8 mouse cellular contexts compared by ENCODE assay signal in genomic region chr11:50026521-50027090, GRCm38 (mm10). TPM values are rescaled to one million over a fixed set of nuclear protein-coding genes. Genes with fewer than 3 reads are reported as not detected.
A peak's percentile ranks its signal among the peaks of the same experiment; 100 is the strongest.
DNase-seq lines count a peak whose midpoint lies in the region; ATAC-seq and TF ChIP-seq lines count a peak whose summit lies in the region.

No protein-coding gene starts in this region.

- peak overlapping the region; percentile 95 for H3K4me2 ChIP-seq in intestine, postnatal 0 days (replicated peaks; ENCODE audit: low read depth)
- peak overlapping the region; percentile 57 for H3K4me2 ChIP-seq in midbrain, embryonic 15.5 days

- DNase-seq in heart, adult 2 months = peak in 1 of 2 experiments; percentile 7
- DNase-seq in heart, postnatal 25 days (ENCODE audit: low spot score) = no peak
- DNase-seq in forebrain, embryonic 10.5 days (ENCODE audit: extremely low spot score, low spot score) = no peak
- no peak for DNase-seq in left cerebral cortex, postnatal 36 days (ENCODE audit: low spot score in 2 of 2)
- DNase-seq in kidney, adult 11 months = no peak
- DNase-seq in gastrocnemius, adult 8-10 months (ENCODE audit: low spot score in 2 of 2) = no peak

- H3K27me3 ChIP-seq in heart, adult 2 months (ENCODE audit: control insufficient read depth, insufficient read depth, low read length) = no peaks in the 10 kb centered on the region
- H3K27me3 ChIP-seq in forebrain, embryonic 10.5 days (ENCODE audit: poor library complexity, severe bottlenecking) = peaks cover 26% of the 10 kb centered on the region
- no peaks in the 10 kb centered on the region for H3K27me3 ChIP-seq in intestine, postnatal 0 days (replicated peaks; ENCODE audit: control insufficient read depth, insufficient read depth, low read length)
- H3K27me3 ChIP-seq in midbrain, embryonic 15.5 days (replicated peaks) = no peaks in the 10 kb centered on the region

- peaks cover 5% of the 10 kb centered on the region for H3K4me1 ChIP-seq in heart, adult 2 months (ENCODE audit: control insufficient read depth, insufficient read depth, low read length)
- H3K4me1 ChIP-seq in forebrain, embryonic 10.5 days = peaks cover 42% of the 10 kb centered on the region
- 0 out of 2 replicates have a peak, but pooled peaks cover 2% of the 10 kb centered on the region for H3K4me1 ChIP-seq in intestine, postnatal 0 days (replicated peaks; ENCODE audit: control insufficient read depth, insufficient read depth, low read length)
- H3K4me1 ChIP-seq in midbrain, embryonic 15.5 days = peaks cover 39% of the 10 kb centered on the region

- peak overlapping the region; percentile 27; the same call in 1 of the 2 replicates for H3K9ac ChIP-seq in heart, adult 2 months (ENCODE audit: low read depth, low read length)
- H3K9ac ChIP-seq in intestine, postnatal 0 days (ENCODE audit: low read depth, low read length) = no peak overlapping the region
- H3K9ac ChIP-seq in midbrain, embryonic 15.5 days = peak overlapping the region; percentile 97

- no peak for TF ChIP-seq EP300 in heart, adult 2 months (IDR thresholded peaks at IDR 0.05; ENCODE audit: insufficient read depth, low read depth, low read length)

- intact Hi-C loops in heart, adult 2 months (cut with DNase I) = loop anchor here (5.0 kb wide), 1 partner anchor 46 kb away; no protein-coding TSS in a partner anchor
- intact Hi-C loops in heart, postnatal 25 days (cut with DNase I) = loop anchor here (5.0 kb wide), 4 partner anchors 36 to 201 kb away; partner anchors contain the start of gene Tbc1d9b
- intact Hi-C loops in left cerebral cortex, postnatal 36 days (cut with DNase I) = loop anchor here (5.0 kb wide), 3 partner anchors 61 to 106 kb away; partner anchors contain the start of gene Tbc1d9b

- H3K27ac ChIP-seq in heart, adult 2 months = peak overlapping the region; percentile 89
- peak overlapping the region; percentile 98 for H3K27ac ChIP-seq in forebrain, embryonic 10.5 days
- no peak overlapping the region for H3K27ac ChIP-seq in intestine, postnatal 0 days (ENCODE audit: low read depth, low read length)
- no peak overlapping the region for H3K27ac ChIP-seq in midbrain, embryonic 15.5 days

- WGBS in heart, adult 2 months = 28% methylated on average over 3 of the region's 3 CpGs
- WGBS in forebrain, embryonic 10.5 days = 60% methylated on average over 3 of the region's 3 CpGs
- 28% methylated on average over 3 of the region's 3 CpGs for WGBS in intestine, postnatal 0 days
- WGBS in midbrain, embryonic 15.5 days = 19% methylated on average over 3 of the region's 3 CpGs

- H3K79me2 ChIP-seq in heart, adult 2 months (replicated peaks; ENCODE audit: control insufficient read depth, insufficient read depth, low read length) = peaks cover 3% of the 10 kb centered on the region

- TF ChIP-seq CTCF in heart, adult 2 months (IDR thresholded peaks at IDR 0.05) = no peak
- no peak for TF ChIP-seq CTCF in intestine, postnatal 0 days (IDR thresholded peaks at IDR 0.05; ENCODE audit: low read depth)

- no peaks in the 10 kb centered on the region for H3K36me3 ChIP-seq in heart, adult 2 months (ENCODE audit: control insufficient read depth, insufficient read depth, low read length)
- no peaks in the 10 kb centered on the region for H3K36me3 ChIP-seq in forebrain, embryonic 10.5 days (replicated peaks)
- no peaks in the 10 kb centered on the region for H3K36me3 ChIP-seq in intestine, postnatal 0 days (ENCODE audit: control insufficient read depth, insufficient read depth)
- H3K36me3 ChIP-seq in midbrain, embryonic 15.5 days (replicated peaks) = no peaks in the 10 kb centered on the region

- peak overlapping the region; percentile 94 for H3K4me3 ChIP-seq in heart, adult 2 months
- H3K4me3 ChIP-seq in forebrain, embryonic 10.5 days = peak overlapping the region; percentile 97
- peak overlapping the region; percentile 77 for H3K4me3 ChIP-seq in intestine, postnatal 0 days (ENCODE audit: low read depth, low read length)
- H3K4me3 ChIP-seq in midbrain, embryonic 15.5 days = peak overlapping the region; percentile 97

- no peak for TF ChIP-seq POLR2A in heart, adult 2 months (IDR thresholded peaks at IDR 0.05; ENCODE audit: insufficient read depth, low read depth, low read length)

- H3K9me3 ChIP-seq in forebrain, embryonic 10.5 days = no peaks in the 10 kb centered on the region
- H3K9me3 ChIP-seq in intestine, postnatal 0 days (ENCODE audit: control insufficient read depth) = no peaks in the 10 kb centered on the region
- H3K9me3 ChIP-seq in midbrain, embryonic 15.5 days = no peaks in the 10 kb centered on the region

- ATAC-seq in intestine, postnatal 0 days = no peak
- ATAC-seq in midbrain, embryonic 15.5 days (replicated peaks) = no peak

RNA-seq across cellular contexts. Expression of gene Rnf130, which starts 1.5 kb away (rescaled TPM):
- total RNA-seq in heart, adult 2 months (2021) = 10 to 100 TPM; 49.5 to 53.2 TPM
- 26.6 and 31.8 TPM in 2 replicates for polyA plus RNA-seq in heart, adult 2 months (2012; rRNA removed)
- 10 to 100 TPM; 48.6 to 50.6 TPM for total RNA-seq in heart, postnatal 25 days (2021)
- 55.9 and 59.8 TPM in 2 replicates for polyA plus RNA-seq in forebrain, embryonic 10.5 days (2016; fragmentation: Nextera tagmentation; extraction: Ambion mirVana)
- 46.5 and 52.2 TPM in 2 replicates for polyA plus RNA-seq in intestine, postnatal 0 days (2015; fragmentation: Nextera tagmentation; extraction: Ambion mirVana)
- polyA plus RNA-seq in midbrain, embryonic 15.5 days (2015; fragmentation: Nextera tagmentation; extraction: Ambion mirVana) = 67.9 and 68.2 TPM in 2 replicates
- total RNA-seq in left cerebral cortex, postnatal 36 days (2021) = 100 to 1,000 TPM; 104 to 105 TPM
- 10 to 100 TPM; 49.8 to 57.4 (median 54.4) TPM for total RNA-seq in gastrocnemius, adult 8-10 months (2022)

Comparison
In these comparisons a context has a peak if more than half of its experiments do, and no peak if none do; other contexts are left out.
1. H3K27ac ChIP-seq: peak in heart, adult 2 months (single experiment) and forebrain, embryonic 10.5 days (single experiment); none in intestine, postnatal 0 days (single experiment) and midbrain, embryonic 15.5 days (single experiment).
2. Peak in every context shown above with its lines, with median percentiles within 50 percentile points of each other: H3K4me3 ChIP-seq.